Mouse (Mus musculus) mammary gland, adult 2 months (tissue): Measurements from ENCODE around the gene Mdh1b. TPM values are rescaled to one million over a fixed set of nuclear protein-coding genes. Genes with fewer than 3 reads are reported as not detected.

Source experiments
- polyA plus RNA-seq: library from polyadenylated mRNA; depleted of rRNA; stranded (reverse); fragments of >200 nt; gene quantifications from 2 replicates; pipeline ENCODE4 v1.2.3, GENCODE M21; 2012; ENCODE audit warnings: low replicate concordance; rRNA removed

Mdh1b gene
- polyA plus RNA-seq, result not detected in 2 replicates

DNA sequence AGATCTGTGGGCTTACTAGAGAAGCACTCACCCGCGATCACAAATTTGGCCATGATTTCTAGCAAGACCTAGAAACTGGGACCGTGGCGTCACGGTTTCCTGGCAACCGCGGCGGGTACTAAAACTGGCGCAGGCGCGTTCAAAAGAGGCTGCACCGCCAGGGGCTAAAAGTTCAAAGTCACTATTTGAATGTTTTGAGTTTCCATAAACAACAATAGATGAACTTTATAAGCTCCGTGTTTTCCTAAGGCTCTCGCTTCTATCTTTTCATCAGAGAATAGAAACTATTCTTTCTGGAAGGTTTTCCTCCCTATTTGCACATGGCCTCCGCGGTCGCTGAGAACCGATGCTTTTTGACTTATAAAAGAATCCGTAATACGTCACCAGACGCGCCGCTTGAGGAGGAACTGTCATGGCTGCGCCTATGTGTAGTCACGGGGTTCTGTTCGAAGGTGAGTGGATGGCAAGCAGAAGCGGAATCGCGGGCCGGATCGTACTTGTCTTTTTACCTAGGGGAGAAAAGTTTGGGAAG, at the start of gene Mdh1b, which contains the start of gene Fastkd2:
TSS of gene Mdh1b (minus strand) at position 79 of the 532 bp plus-strand sequence.
TSS of gene Fastkd2 (plus strand) at position 375 of the 532 bp plus-strand sequence.

DNA sequence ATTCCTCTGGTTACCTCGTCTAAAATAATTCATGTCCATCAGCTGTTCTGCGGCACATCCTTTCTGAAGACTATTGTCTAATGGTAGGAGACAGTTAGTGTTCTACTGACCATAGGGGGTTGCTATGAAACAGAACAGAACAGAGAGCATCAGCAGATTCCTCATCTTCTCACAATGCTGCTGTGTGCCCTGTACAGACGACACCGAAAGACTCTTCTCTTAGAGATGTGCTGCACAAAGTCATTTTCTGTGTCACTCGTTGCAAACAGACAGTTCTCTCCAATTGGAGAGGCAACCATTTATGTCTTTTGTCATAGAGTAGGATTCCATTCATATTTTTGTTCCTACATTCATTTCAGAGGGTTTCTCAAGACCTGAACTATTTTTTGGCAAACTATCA, 39.0 kb upstream of the Mdh1b start, which contains the start of gene 4933402D24Rik:
TSS of gene 4933402D24Rik (minus strand) at position 101 of the 400 bp plus-strand sequence.

DNA sequence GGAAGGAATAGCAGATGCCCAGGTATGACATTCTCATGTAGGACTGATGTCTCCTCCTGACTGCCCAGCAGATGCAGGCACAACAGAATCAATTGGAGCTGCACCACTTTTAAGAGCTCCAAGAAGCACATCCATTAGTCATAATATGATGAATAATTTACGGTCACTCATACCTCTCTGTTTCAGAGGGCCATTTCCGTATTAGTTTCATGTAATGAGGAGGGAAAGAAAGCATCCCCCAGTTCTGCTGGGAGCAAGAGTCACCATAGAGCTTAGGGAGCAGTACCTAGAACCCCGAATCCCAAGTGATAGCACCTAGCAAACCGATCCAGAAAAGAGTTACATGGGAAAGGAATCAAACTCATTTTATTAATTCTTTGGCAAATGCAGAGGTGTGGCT, 43.3 kb downstream of the Mdh1b start, which contains the start of gene Dytn:
TSS of gene Dytn (minus strand) at position 101 of the 400 bp plus-strand sequence.

Other genes starting within 250 kb of the Mdh1b start
- gene Gm39653, start 114.3 kb downstream of the Mdh1b start, polyA plus RNA-seq, result not detected in 2 replicates
- gene Dytn, start 43.4 kb downstream of the Mdh1b start, polyA plus RNA-seq, result not detected in 2 replicates
- 1.9 and 5.9 TPM in 2 replicates for gene Fastkd2, start 296 bp upstream of the Mdh1b start, polyA plus RNA-seq
- not detected in 2 replicates for gene 4933402D24Rik, start 38.9 kb upstream of the Mdh1b start, polyA plus RNA-seq